Mouse (Mus musculus) lung, embryonic 14.5 days (tissue): ENCODE measurements around the gene Bfsp1. TPM values are rescaled to one million over a fixed set of nuclear protein-coding genes. Genes with fewer than 3 reads are reported as not detected.

Source experiments
- ATAC-seq: fragments of 200-750 bp; cut with Nextera tagmentation; 2 replicates; pipeline ENCODE4 v1.8.0; 2017; ENCODE audit warnings: mild to moderate bottlenecking, moderate TSS enrichment, moderate library complexity; ENCODE audit not compliant: insufficient read depth
- DNase-seq: peaks from one replicate; pipeline ENCODE4 v3.0.0-alpha.2; 2015
- H3K27ac ChIP-seq: fragments of 300-500 bp; sonication (generic); 2 replicates; pipeline ENCODE4 v1.5.1; 2014; ENCODE audit warnings: low read depth, mild to moderate bottlenecking, moderate library complexity
- H3K27me3 ChIP-seq: fragments of 300-500 bp; sonication (generic); 2 replicates; pipeline ENCODE4 v1.6.1; 2014; ENCODE audit warnings: low read length, control low read depth; ENCODE audit not compliant: insufficient read depth
- H3K36me3 ChIP-seq: fragments of 300-500 bp; sonication (generic); 2 replicates; pipeline ENCODE4 v1.6.1; 2014; ENCODE audit warnings: control low read depth; ENCODE audit not compliant: insufficient read depth
- H3K4me1 ChIP-seq: fragments of 300-500 bp; sonication (generic); 2 replicates; pipeline ENCODE4 v1.6.1; 2014; ENCODE audit warnings: antibody characterized with exemption, control low read depth; ENCODE audit not compliant: insufficient read depth
- H3K4me2 ChIP-seq: fragments of 300-500 bp; sonication (generic); 2 replicates; pipeline ENCODE4 v1.6.1; 2014; ENCODE audit warnings: mild to moderate bottlenecking
- H3K4me3 ChIP-seq: fragments of 300-500 bp; sonication (generic); 2 replicates; pipeline ENCODE4 v1.5.1; 2014; ENCODE audit warnings: low read depth, low read length
- H3K9ac ChIP-seq: fragments of 300-500 bp; sonication (generic); 2 replicates; pipeline ENCODE4 v1.6.1; 2014
- H3K9me3 ChIP-seq: fragments of 300-500 bp; sonication (generic); 2 replicates; pipeline ENCODE4 v1.6.1; 2016; ENCODE audit warnings: low read depth, low read length, control low read depth
- CTCF ChIP-seq: IDR thresholded peaks from 2 replicates; pipeline ENCODE4 v1.5.1; 2016; ENCODE audit warnings: antibody characterized with exemption, low read depth
- WGBS: fragments of 180-500 bp; shearing (Covaris S2); extraction: QIAGEN DNeasy Blood & Tissue Kit; methylation state at CpG from one replicate; pipeline ENCODE4 v1.1.7; 2014; 5-methylcytosine and 5-hydroxymethylcytosine counted together
- polyA plus RNA-seq: library from polyadenylated mRNA; unstranded; fragments of >200 nt; fragmentation: Nextera tagmentation; extraction: Ambion mirVana; gene quantifications from 2 replicates; pipeline ENCODE4 v1.2.1, GENCODE M21; 2014

The Bfsp1 gene
- polyA plus RNA-seq, 1 experiment from 2014 or later: 2.0 TPM

- ATAC-seq (no peak), DNase-seq (no peak)
- Histone ChIP-seq H3K4me2 (no peak overlapping the region), H3K27me3 (no peaks in the 10 kb centered on the region), H3K36me3 (no peaks in the 10 kb centered on the region), H3K4me3 (no peak overlapping the region), H3K9ac (no peak overlapping the region), H3K9me3 (no peaks in the 10 kb centered on the region), H3K4me1 (no peaks in the 10 kb centered on the region), H3K27ac (no peak overlapping the region)
- no peak for TF ChIP-seq CTCF
- WGBS: 79% methylated on average over 7 of the region's 7 CpGs
Observed at GRCm38 (mm10) chr2:143841536-143841935, 21.4 kb downstream of the Bfsp1 start.

DNA sequence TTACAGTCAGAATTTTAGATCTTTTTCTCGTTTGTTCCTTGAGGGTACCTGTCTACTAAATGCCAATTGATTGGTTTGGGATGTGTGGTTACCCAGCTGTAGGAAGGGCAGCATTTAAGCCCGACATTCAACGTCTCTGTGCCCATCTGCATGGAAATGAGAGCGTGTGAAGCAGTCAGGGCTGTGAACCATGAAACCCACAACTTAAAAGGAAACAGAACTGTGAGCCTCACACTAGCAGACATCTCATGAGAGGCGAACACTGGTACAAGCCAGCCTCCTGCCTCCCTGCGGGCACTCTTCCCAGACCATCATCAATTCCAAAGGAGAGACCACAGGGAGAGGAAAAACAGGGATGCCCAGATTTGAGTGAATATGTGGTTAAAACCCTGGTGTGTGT, 22.1 kb downstream of the Bfsp1 start:
- H3K4me2 ChIP-seq: no peak overlapping the region
- no peak for TF ChIP-seq CTCF
- H3K4me1 ChIP-seq: no peaks in the 10 kb centered on the region
- DNase-seq (no peak), ATAC-seq (no peak)
- H3K9me3 ChIP-seq: no peaks in the 10 kb centered on the region
- no peak overlapping the region for H3K27ac ChIP-seq
- H3K4me3 ChIP-seq: no peak overlapping the region
- H3K36me3 ChIP-seq: no peaks in the 10 kb centered on the region
- H3K9ac ChIP-seq: no peak overlapping the region
- WGBS: 71% methylated on average over 6 of the region's 6 CpGs
- H3K27me3 ChIP-seq: no peaks in the 10 kb centered on the region

- no peak overlapping the region for H3K4me2 ChIP-seq
- H3K4me1 ChIP-seq: no peaks in the 10 kb centered on the region
- DNase-seq: no peak
- no peak for TF ChIP-seq CTCF
- no peaks in the 10 kb centered on the region for H3K9me3 ChIP-seq
- H3K9ac ChIP-seq: no peak overlapping the region
- no peaks in the 10 kb centered on the region for H3K27me3 ChIP-seq
- no peak overlapping the region for H3K27ac ChIP-seq
- no peak overlapping the region for H3K4me3 ChIP-seq
- no peak for ATAC-seq
- H3K36me3 ChIP-seq: no peaks in the 10 kb centered on the region
- 85% methylated on average over 2 of the region's 2 CpGs for WGBS
Observed at GRCm38 (mm10) chr2:143839458-143839857, 23.5 kb downstream of the Bfsp1 start.

GRCm38 (mm10) chr2:143838698-143839097, 24.3 kb downstream of the Bfsp1 start:
- peak; percentile 57 for TF ChIP-seq CTCF
- Histone ChIP-seq H3K27me3 (no peaks in the 10 kb centered on the region), H3K9me3 (no peaks in the 10 kb centered on the region), H3K4me1 (no peaks in the 10 kb centered on the region), H3K36me3 (no peaks in the 10 kb centered on the region), H3K4me3 (no peak overlapping the region), H3K9ac (no peak overlapping the region), H3K27ac (no peak overlapping the region), H3K4me2 (no peak overlapping the region)
- DNase-seq (peak; percentile 39), ATAC-seq (no peak)
- whole genome bisulfite sequencing: 52% methylated on average over 5 of the region's 5 CpGs

DNA sequence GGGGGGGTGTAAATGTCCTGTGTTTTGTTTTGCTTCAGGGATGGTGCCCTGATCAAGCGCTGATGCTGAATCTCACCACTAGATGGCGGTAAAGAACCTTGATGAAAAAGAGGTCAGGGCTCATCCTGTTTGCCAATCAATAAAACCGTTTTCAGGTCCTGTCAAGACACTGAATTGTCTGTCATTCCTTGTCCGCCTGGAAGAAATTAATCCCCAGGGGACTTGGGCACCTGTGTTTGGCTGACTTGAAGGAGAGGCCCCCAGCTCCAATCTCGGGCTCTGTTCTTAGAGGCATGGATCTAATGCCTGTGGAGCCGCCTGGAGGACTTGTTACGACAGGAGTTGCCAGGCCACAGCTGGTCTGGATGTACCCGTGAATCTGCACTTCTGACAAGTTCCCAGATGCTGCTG, 25.7 kb downstream of the Bfsp1 start:
- ATAC-seq: peak; percentile 67
- H3K27ac ChIP-seq: no peak overlapping the region
- TF ChIP-seq CTCF: peak; percentile 84
- H3K4me2 ChIP-seq: peak overlapping the region; percentile 54
- no peaks in the 10 kb centered on the region for H3K27me3 ChIP-seq
- no peaks in the 10 kb centered on the region for H3K4me1 ChIP-seq
- no peak overlapping the region for H3K9ac ChIP-seq
- 3% methylated on average over 8 of the region's 8 CpGs for WGBS
- H3K9me3 ChIP-seq: no peaks in the 10 kb centered on the region
- no peaks in the 10 kb centered on the region for H3K36me3 ChIP-seq
- H3K4me3 ChIP-seq: no peak overlapping the region
- DNase-seq: peak; percentile 92

DNA sequence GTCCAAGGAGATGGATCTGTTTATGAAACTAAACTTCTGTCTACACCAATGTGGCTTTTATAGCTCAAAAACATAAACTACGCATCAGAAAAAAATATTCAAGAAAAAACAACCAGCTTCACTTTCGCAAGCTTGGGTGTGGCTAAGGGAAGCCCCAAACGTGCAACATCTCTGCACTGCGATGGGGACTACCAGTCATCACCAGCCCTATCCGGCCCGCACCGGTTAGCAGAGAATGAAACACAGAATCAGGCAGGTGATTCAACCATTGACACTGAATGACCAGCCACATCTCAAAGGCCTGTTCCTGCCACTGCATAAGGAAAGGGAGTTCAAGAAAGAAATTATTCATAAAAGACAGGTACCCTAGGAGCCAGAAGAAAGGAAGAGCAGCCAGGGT, 27.2 kb downstream of the Bfsp1 start:
- H3K4me3 ChIP-seq: no peak overlapping the region
- no peaks in the 10 kb centered on the region for H3K9me3 ChIP-seq
- H3K4me2 ChIP-seq: no peak overlapping the region
- TF ChIP-seq CTCF: no peak
- ATAC-seq (no peak), DNase-seq (no peak)
- no peak overlapping the region for H3K9ac ChIP-seq
- H3K36me3 ChIP-seq: no peaks in the 10 kb centered on the region
- WGBS: 76% methylated on average over 7 of the region's 7 CpGs
- H3K27ac ChIP-seq: no peak overlapping the region
- no peaks in the 10 kb centered on the region for H3K4me1 ChIP-seq
- H3K27me3 ChIP-seq: no peaks in the 10 kb centered on the region

DNA sequence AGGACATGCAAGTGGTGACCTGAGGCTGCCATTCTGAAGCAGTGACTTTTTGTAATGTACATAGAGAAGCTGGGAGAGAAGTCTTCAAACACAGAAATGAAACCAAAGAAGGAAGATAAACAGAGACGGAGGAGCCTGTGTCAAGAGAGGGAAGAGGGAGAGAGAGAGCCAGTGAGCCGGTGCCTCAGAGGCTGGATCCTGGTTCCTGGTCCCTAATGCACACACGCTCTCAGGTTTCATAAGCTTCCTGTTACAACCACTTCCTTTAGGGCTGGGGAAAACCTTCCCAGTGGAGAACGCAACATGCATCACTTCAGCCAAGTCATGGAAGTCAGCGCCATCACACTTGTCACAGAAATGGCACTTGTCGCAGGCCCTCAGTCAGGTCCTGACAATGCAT, 28.9 kb downstream of the Bfsp1 start:
- Histone ChIP-seq H3K36me3 (no peaks in the 10 kb centered on the region), H3K9me3 (no peaks in the 10 kb centered on the region), H3K4me2 (no peak overlapping the region), H3K27ac (0 out of 2 replicates have a peak overlapping the region, but pooled peaks have one; percentile 44), H3K27me3 (no peaks in the 10 kb centered on the region), H3K4me3 (no peak overlapping the region), H3K4me1 (no peaks in the 10 kb centered on the region), H3K9ac (no peak overlapping the region)
- ATAC-seq (no peak), DNase-seq (peak; percentile 27)
- TF ChIP-seq CTCF: no peak
- WGBS: 28% methylated on average over 6 of the region's 6 CpGs

- no peaks in the 10 kb centered on the region for H3K4me1 ChIP-seq
- TF ChIP-seq CTCF: no peak
- ATAC-seq (no peak), DNase-seq (no peak)
- no peaks in the 10 kb centered on the region for H3K27me3 ChIP-seq
- WGBS: 74% methylated on average over 5 of the region's 5 CpGs
- no peaks in the 10 kb centered on the region for H3K36me3 ChIP-seq
- H3K27ac ChIP-seq: no peak overlapping the region
- H3K4me3 ChIP-seq: no peak overlapping the region
- no peak overlapping the region for H3K4me2 ChIP-seq
- no peaks in the 10 kb centered on the region for H3K9me3 ChIP-seq
- H3K9ac ChIP-seq: no peak overlapping the region
Observed at GRCm38 (mm10) chr2:143832721-143833120, 30.3 kb downstream of the Bfsp1 start.
